Mouse (Mus musculus) liver, adult 2 months (tissue): ENCODE measurements around the gene Zzef1. TPM values are rescaled to one million over a fixed set of nuclear protein-coding genes. Genes with fewer than 3 reads are reported as not detected.

Source experiments
- DNase-seq: peaks from one replicate; pipeline ENCODE4 v3.0.0-alpha.2; 2011; ENCODE audit warnings: low read depth, low spot score; ENCODE audit errors: extremely low read depth
- H3K27ac ChIP-seq: fragments of 200-500 bp; replicated peaks from 2 replicates; pipeline ENCODE4 v1.5.1; 2012; ENCODE audit warnings: low read depth, mild to moderate bottlenecking, control low read depth, inconsistent platforms, low read length; ENCODE audit not compliant: insufficient read depth
- H3K27me3 ChIP-seq: fragments of 200-500 bp; 2 replicates; pipeline ENCODE4 v1.6.1; 2012; ENCODE audit warnings: mild to moderate bottlenecking, moderate library complexity, low read length, inconsistent platforms; ENCODE audit not compliant: control insufficient read depth, insufficient read depth
- H3K36me3 ChIP-seq: fragments of 200-500 bp; 2 replicates; pipeline ENCODE4 v1.6.1; 2012; ENCODE audit warnings: low read length, inconsistent platforms; ENCODE audit not compliant: control insufficient read depth, insufficient read depth
- H3K4me1 ChIP-seq: fragments of 200-500 bp; 2 replicates; pipeline ENCODE4 v1.6.1; 2011; ENCODE audit warnings: low read length; ENCODE audit not compliant: control insufficient read depth, insufficient read depth
- H3K4me3 ChIP-seq: fragments of 200-500 bp; 2 replicates; pipeline ENCODE4 v1.5.1; 2011; ENCODE audit warnings: low read depth, mild to moderate bottlenecking, control low read depth, low read length, moderate library complexity; ENCODE audit not compliant: insufficient read depth
- H3K79me2 ChIP-seq: fragments of 200-500 bp; 2 replicates; pipeline ENCODE4 v1.6.1; 2012; ENCODE audit warnings: inconsistent platforms, mild to moderate bottlenecking, low read length, moderate library complexity; ENCODE audit not compliant: control insufficient read depth, insufficient read depth
- H3K9ac ChIP-seq: fragments of 200-500 bp; 2 replicates; pipeline ENCODE4 v1.6.1; 2012; ENCODE audit warnings: low read depth, mild to moderate bottlenecking, control low read depth, inconsistent platforms, low read length
- CTCF ChIP-seq: fragments of 200-500 bp; IDR thresholded peaks from 2 replicates; pipeline ENCODE4 v1.5.1; 2011; ENCODE audit warnings: low read depth, low read length, control low read depth
- POLR2A ChIP-seq: fragments of 200-500 bp; IDR thresholded peaks from 2 replicates; pipeline ENCODE4 v1.6.1; 2011; ENCODE audit warnings: low read length, control low read depth; ENCODE audit not compliant: insufficient read depth; ENCODE audit errors: extremely low read depth
- WGBS: fragments of 180-500 bp; shearing (Covaris S2); methylation state at CpG from one replicate; pipeline ENCODE4 v1.1.7; 2018; 5-methylcytosine and 5-hydroxymethylcytosine counted together
- polyA plus RNA-seq: library from polyadenylated mRNA; depleted of rRNA; stranded (reverse); fragments of >200 nt; gene quantifications from 2 replicates; pipeline ENCODE4 v1.2.3, GENCODE M21; 2012
- total RNA-seq: library from RNA; depleted of rRNA; stranded (reverse); fragments of >200 nt; gene quantifications from 2 replicates; pipeline ENCODE4 v1.2.3, GENCODE M21; 2014

The Zzef1 gene
- total and polyA plus RNA-seq, 2 experiments: 13.6 to 14.1 TPM

DNA sequence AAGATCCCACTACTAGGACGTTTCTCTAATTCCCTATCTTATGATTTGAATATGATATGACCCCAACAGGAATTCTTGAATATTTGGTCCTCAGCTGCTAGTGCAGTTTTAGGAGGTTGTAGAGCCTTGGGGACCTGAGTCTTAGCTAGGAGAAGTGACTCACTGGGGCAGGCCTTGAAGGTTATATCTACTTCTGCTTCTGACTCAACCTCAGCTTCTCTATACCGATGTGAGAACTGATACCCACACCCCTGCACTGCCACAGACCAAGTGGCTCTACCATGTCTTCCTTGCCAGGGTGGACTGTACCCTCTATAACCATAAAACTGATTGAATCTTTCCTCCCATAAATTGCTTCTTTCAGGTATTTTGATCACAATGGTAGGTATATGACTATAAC is 13.9 kb upstream of the Zzef1 start:
- no peaks in the 10 kb centered on the region for H3K79me2 ChIP-seq
- H3K36me3 ChIP-seq: peaks cover 11% of the 10 kb centered on the region
- 85% methylated on average over 2 of the region's 2 CpGs for WGBS
- H3K4me3 ChIP-seq: no peak overlapping the region
- DNase-seq: no peak
- H3K9ac ChIP-seq: no peak overlapping the region
- H3K4me1 ChIP-seq: no peaks in the 10 kb centered on the region
- TF ChIP-seq CTCF (no peak), POLR2A (no peak)
- no peak overlapping the region for H3K27ac ChIP-seq
- H3K27me3 ChIP-seq: no peaks in the 10 kb centered on the region

DNA sequence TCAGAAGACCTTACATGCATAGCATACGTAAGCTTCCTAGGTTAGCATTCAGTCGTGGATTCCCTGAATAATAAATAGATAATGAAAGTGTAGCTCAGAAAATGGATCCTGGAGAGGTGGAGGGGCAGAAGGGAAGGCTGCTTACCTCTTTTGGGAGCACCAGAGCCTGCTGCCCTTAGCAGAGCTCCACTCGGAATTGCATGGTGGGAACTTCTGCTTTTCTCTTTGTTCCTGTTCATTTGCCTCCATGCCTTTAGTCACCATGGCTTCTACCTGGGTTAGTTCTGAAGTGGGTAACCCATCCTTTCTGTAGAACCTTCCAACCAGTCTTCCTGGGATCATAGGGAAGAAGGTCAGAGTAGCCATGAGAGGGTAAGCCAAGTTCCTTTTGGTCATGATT is 13.5 kb upstream of the Zzef1 start:
- no peak for TF ChIP-seq CTCF
- no peak for TF ChIP-seq POLR2A
- 88% methylated on average over 3 of the region's 3 CpGs for WGBS
- Histone ChIP-seq H3K9ac (no peak overlapping the region), H3K27me3 (no peaks in the 10 kb centered on the region), H3K36me3 (peaks cover 11% of the 10 kb centered on the region), H3K4me3 (no peak overlapping the region), H3K4me1 (no peaks in the 10 kb centered on the region), H3K27ac (no peak overlapping the region), H3K79me2 (no peaks in the 10 kb centered on the region)
- DNase-seq: no peak

DNA sequence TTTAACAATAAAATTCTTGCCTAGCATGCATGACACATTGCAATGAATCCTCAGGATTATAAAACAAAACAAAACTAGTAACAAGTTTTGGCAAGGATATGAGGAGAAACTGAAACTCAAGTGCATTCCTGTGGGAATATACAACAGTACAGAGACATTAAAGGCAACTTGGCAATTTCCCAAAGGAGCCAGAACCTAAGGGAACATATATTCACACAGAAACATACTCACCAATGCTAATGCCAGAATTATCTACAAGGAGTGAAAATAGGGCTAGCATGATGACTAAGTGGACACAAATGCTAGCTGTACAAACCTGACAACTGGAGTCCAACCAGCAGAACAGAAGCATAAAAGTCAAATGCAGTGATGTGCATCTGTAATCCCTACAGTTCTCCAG is 4.0 kb upstream of the Zzef1 start:
- H3K9ac ChIP-seq: no peak overlapping the region
- H3K27ac ChIP-seq: no peak overlapping the region
- H3K36me3 ChIP-seq: peaks cover 3% of the 10 kb centered on the region; the same call in 1 of the 2 replicates
- H3K4me3 ChIP-seq: no peak overlapping the region
- no peaks in the 10 kb centered on the region for H3K27me3 ChIP-seq
- TF ChIP-seq POLR2A: no peak
- TF ChIP-seq CTCF: no peak
- DNase-seq: no peak
- peaks cover 9% of the 10 kb centered on the region for H3K79me2 ChIP-seq
- H3K4me1 ChIP-seq: no peaks in the 10 kb centered on the region

DNA sequence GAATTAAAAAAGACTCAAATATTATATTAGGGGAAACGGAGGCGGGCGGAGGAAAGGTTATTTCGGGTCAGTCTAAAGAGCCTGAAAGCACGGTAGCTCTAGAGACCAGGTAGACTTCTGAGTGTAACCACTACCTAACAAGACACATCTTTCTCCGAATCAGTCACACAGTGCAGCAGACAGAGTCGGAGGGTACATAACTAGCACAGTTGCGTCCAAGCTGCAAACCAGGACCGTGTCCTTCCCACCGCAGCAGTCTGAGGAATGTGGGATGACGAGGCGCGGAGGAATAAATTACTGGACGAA is 924 bp upstream of the Zzef1 start:
- TF ChIP-seq CTCF (no peak), POLR2A (no peak)
- WGBS: 10% methylated on average over 14 of the region's 14 CpGs
- Histone ChIP-seq H3K79me2 (peaks cover 21% of the 10 kb centered on the region), H3K36me3 (no peaks in the 10 kb centered on the region), H3K4me1 (no peaks in the 10 kb centered on the region), H3K27me3 (no peaks in the 10 kb centered on the region), H3K9ac (peak overlapping the region; percentile 90), H3K4me3 (peak overlapping the region; percentile 85), H3K27ac (peak overlapping the region; percentile 81)
- DNase-seq: no peak

DNA sequence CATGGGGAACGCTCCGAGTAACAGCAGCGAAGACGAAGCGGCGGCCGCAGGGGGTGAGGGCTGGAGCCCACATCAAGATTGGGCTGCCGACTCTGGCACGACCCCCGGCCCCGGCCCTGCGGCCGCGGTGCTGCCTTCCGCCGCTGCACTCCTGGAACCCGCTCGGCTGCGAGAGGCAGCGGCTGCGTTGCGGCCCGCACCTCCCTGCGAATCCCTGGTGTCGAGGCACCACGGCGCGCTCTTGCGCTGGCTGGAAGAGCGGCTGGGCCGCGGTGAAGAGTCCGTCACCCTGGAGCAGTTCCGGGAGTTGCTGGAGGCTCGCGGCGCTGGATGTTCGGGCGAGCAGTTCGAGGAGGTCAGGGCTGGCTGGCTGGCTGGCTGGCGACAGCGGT is 266 bp downstream of the Zzef1 start:
- peak; percentile 13 for DNase-seq
- no peaks in the 10 kb centered on the region for H3K36me3 ChIP-seq
- H3K79me2 ChIP-seq: peaks cover 27% of the 10 kb centered on the region
- peak overlapping the region; percentile 50 for H3K27ac ChIP-seq
- no peaks in the 10 kb centered on the region for H3K4me1 ChIP-seq
- under 1% methylated on average over 42 of the region's 42 CpGs for WGBS
- no peak for TF ChIP-seq CTCF
- TF ChIP-seq POLR2A: no peak
- H3K9ac ChIP-seq: peak overlapping the region; percentile 95
- H3K4me3 ChIP-seq: peak overlapping the region; percentile 96
- no peaks in the 10 kb centered on the region for H3K27me3 ChIP-seq

DNA sequence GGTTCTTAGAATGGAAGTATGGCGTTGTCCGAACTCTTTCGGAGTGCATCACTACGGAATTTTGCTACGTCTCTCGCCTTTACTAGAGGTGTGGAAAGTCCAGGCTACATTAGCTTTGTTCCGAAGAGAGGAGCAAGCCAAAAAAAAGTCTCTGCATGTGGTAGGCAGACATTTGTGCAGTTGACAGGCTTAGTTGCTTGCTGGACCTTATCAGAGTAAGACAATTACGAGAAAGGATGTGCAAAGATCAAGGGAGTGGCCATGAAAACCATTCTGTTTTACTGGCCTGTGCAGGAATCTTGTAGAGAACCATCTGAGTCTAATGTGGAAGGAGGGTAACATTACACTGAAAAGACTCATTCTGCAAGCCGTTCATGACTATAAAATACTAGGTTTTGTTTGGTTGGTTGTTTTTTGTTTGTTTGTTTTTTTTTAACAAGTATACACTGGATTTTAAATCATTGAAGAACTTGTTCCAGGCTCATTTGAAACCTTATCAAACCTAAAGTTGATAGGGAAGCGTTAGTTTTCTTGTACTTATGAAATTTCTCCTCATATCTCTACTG is 830 bp downstream of the Zzef1 start:
- WGBS: 11% methylated on average over 10 of the region's 10 CpGs
- H3K27ac ChIP-seq: peak overlapping the region; percentile 50
- TF ChIP-seq CTCF (no peak), POLR2A (no peak)

More for the DNA sequence above, 830 bp downstream of the Zzef1 start:
- Histone ChIP-seq H3K36me3 (no peaks in the 10 kb centered on the region), H3K27me3 (no peaks in the 10 kb centered on the region), H3K4me3 (peak overlapping the region; percentile 96), H3K4me1 (no peaks in the 10 kb centered on the region), H3K79me2 (peaks cover 27% of the 10 kb centered on the region), H3K9ac (peak overlapping the region; percentile 95)
- DNase-seq: peak; percentile 24
